Mouse (Mus musculus): ENCODE data around the gene Tbc1d16.
"Not testable (repeated sequence)": the region's sequence is repeated elsewhere in the genome, so short reads cannot be mapped to it uniquely, and the experiment has no call there.

The Tbc1d16 gene

DNA sequence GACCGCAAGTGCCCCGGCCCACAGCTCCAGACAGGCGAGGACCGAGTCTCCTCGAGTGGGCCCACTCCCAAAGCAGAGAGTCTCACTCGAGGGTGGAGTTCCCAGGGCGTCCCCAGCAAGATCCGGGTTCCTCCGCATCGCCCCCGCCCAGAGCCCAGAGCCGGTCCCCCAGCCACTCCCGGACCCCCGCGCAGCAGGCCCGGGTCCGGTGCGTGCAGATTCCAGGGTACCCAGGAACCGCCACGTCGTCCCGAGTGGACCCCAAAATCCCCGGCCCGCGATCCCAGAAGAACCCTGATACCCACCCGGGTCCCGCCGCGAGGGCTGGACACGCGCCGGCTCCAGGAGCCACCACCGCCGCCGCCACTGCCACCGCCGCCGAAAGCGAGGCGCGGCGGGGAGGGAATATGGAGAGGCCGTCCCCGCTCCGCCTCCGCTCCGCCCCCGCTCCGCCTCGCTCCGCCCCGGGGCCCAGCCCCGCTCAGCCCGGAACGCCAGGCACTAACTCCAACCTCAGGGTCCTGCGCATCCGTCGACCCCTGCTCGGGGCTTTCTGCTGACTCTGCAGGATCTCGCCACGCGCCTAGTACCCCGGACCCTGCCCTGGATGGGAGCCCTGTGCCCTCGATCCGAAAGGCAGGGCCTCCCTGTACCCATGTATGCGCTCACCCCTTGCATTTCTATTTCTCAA is at the start of gene Tbc1d16, which contains the start of gene Ccdc40:
Tbc1d16 (minus strand) TSS at position 409 of the 691 bp plus-strand sequence.
Ccdc40 (plus strand) TSS at position 482 of the 691 bp plus-strand sequence.
- peak; percentile 71 for DNase-seq

- no peak for DNase-seq
These were observed 45.1 kb upstream of the Tbc1d16 start for GRCm38 (mm10) chr11:119273186-119273930.

DNA sequence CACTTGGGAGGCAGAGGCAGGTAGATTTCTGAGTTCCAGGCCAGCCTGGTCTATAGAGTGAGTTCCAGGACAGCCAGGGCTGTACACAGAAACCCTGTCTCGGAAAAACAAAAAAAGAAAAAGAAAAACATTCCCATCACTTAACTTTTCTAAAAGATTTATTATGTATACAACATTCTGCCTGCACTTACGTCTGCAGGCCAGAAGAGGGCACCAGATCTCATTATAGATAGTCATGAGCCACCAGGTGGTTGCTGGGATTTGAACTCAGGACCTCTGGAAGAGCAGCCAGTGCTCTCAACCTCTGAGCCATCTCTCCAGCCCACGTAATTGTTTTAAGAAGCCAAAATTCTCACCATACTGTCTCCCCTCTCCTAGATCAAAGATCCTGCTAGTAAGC is 44.2 kb upstream of the Tbc1d16 start:
- not testable (repeated sequence) for DNase-seq

- DNase-seq, result peak; percentile 44
These were observed 40.4 kb upstream of the Tbc1d16 start for GRCm38 (mm10) chr11:119268557-119269195.

GRCm38 (mm10) chr11:119267768-119268556 is 39.7 kb upstream of the Tbc1d16 start, which contains the start of gene Gaa:
Gene Gaa, plus strand, starts transcription at chr11:119267887.
- peak; percentile 99 for DNase-seq

DNA sequence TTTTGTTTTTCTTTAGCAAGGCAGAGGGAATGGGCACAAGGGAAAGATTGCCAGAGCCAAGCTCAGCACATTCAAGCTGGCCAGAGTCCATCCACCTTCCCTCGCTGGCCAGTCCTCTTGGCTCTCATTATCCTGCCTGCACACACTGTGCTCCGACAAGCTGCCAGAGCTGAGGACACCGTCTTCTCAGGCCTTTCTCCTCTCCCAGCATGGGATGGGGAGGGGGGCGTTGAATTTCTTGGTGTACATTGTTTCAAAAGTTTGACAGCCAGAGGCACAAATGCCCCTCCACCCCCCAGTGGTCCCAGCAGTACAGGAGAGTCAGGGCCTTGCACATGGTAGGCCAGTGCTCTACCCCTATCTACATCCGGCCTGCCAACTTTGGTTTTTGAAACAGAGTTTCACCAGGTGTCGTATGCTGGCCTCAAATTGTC is 39.0 kb upstream of the Tbc1d16 start:
- peak; percentile 33 for DNase-seq

DNA sequence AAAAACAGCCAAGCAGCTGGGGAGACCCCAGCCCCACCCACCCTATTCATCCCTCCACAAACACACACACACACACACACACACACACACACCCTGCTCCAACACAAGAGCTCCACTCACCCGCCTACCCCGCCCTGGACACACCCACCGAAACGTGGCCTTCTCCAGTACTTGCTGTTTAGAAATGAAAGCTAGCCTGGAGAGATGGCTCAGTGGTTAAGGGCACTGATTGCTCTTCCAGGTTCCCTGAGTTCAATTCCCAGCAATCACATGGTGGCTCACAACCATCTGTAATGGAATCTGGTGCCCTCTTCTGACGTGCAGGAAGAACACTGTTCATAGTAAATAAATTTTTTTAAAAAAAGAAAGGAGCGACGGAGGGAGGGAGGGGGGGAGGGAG is 37.5 kb upstream of the Tbc1d16 start:
- DNase-seq, result no peak

DNA sequence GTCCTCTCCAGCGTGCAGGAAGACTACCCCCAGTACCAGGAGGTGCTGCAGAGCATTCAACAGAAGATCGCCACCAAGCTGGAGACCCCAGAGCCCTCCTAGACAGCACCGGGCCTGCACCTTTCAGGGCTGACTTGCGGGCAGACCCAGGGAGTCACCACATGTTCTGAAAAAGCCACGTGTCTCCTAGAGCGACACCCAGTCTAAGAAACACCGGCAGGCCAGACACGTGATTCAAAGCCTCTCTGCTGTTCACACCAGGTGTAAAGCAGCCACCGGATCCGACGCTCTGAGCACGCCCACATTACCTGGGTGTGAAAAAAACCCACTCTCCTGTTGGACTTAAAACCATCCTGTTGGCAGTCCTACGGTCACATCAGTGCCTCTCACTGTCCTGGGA is 36.1 kb upstream of the Tbc1d16 start:
- no peak for DNase-seq

DNA sequence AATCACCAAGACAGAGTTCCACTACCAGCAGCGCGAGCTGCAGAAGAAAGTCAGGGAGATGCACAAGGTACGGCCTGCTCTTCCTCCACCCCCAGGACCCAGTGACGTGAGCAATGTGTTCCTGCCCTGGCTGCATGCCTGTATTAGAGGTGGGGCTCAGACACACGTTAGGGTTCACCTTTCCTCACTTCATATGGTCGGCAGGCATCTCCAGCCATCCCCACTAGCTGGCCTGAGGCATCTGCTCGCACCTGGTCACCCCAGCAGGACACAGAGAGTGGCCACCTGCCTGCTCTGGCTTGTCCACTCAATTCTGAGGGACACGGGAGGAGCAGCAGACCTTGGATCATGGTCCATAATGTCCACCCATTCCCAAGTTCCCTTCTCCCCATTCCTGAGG is 31.7 kb upstream of the Tbc1d16 start:
- no peak for DNase-seq

GRCm38 (mm10) chr11:119258572-119259322 is 30.4 kb upstream of the Tbc1d16 start:
- peak; percentile 84 for DNase-seq

DNA sequence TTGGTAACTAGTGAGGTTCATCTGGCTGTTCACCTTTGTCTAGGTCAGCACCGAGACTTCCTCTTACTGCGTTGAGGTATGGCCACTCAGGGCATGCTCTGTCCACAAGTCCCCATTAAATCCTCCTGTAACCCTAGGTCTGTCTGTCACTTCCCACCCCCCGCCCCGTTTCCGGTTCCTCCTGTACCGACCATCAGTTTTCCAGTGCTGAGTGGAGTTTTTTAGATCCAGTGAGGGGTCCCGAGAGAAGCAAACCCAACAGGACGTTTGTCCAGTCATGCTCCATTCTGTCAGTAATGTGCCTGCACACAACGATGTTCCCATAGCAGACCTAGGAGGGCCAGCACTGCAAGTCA is 29.9 kb upstream of the Tbc1d16 start:
- DNase-seq, result no peak

GRCm38 (mm10) chr11:119256557-119256956 is 28.3 kb upstream of the Tbc1d16 start:
- not testable (repeated sequence) for DNase-seq

GRCm38 (mm10) chr11:119252854-119253541 is 24.7 kb upstream of the Tbc1d16 start:
- DNase-seq, result no peak

GRCm38 (mm10) chr11:119250998-119251397 is 22.7 kb upstream of the Tbc1d16 start:
- DNase-seq, result no peak

DNA sequence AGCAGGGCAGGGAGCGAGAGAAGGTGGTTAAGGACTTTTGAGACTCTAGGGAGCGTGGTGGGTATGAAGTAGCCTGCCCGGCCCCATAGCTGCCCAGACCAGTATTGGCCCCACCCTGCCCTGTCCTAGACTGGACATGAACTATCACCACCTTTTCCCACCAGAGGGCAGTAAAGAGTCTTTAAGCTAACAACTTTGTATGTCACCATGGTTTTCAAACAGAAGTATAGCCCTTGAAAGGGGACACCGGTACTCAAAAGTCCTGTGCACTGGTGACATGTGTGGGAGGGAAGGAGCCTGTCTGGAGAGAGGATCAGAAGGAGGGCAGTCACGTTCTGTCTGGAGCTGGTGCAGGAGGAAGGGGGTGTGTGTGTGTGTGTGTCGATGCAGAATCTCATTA is 20.7 kb upstream of the Tbc1d16 start:
- DNase-seq, result peak; percentile 95

GRCm38 (mm10) chr11:119245543-119245942 is 17.2 kb upstream of the Tbc1d16 start:
- not testable (repeated sequence) for DNase-seq

GRCm38 (mm10) chr11:119239480-119239879 is 11.2 kb upstream of the Tbc1d16 start:
- DNase-seq, result no peak

- DNase-seq, result peak; percentile 81
These were observed 10.0 kb upstream of the Tbc1d16 start for GRCm38 (mm10) chr11:119238305-119238721.

- DNase-seq, result peak; percentile 49
These were observed 9.4 kb upstream of the Tbc1d16 start for GRCm38 (mm10) chr11:119237568-119238304.

GRCm38 (mm10) chr11:119237007-119237406 is 8.7 kb upstream of the Tbc1d16 start:
- DNase-seq, result no peak

DNA sequence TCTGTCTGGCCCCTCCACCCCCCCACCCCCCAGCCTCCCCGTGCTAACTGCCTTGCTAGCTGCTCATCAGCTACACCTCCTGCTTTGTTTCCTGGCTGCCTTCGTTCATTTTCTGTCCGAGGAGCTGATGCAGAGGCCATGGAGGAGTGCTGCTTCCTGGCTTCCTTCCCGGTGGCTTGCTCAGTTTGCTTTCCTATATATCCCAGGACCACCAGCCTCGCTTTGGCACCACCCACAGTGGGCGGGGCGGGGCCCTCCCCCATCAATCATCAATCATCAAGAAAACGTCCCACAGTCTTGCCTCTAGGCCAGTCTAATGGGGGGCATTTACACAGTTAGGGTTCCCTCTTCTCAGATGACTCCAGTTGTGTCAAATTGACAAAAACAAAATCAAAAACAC is 8.1 kb upstream of the Tbc1d16 start:
- DNase-seq, result no peak
